Mouse (Mus musculus): ENCODE measurements around the gene Khk. TPM values are rescaled to one million over a fixed set of nuclear protein-coding genes. Genes with fewer than 3 reads are reported as not detected.

Khk gene
- polyA plus RNA-seq, 1 experiment from 2014 or later: 14.6 TPM

GRCm38 (mm10) chr5:30955751-30956150 is 34.5 kb downstream of the Khk start:
- H3K27me3 ChIP-seq: no peaks in the 10 kb centered on the region
- WGBS: 93% methylated on average over 6 of the region's 6 CpGs
- no peak overlapping the region for H3K4me3 ChIP-seq (replicated peaks)
- peaks cover 23% of the 10 kb centered on the region for H3K4me1 ChIP-seq (replicated peaks)
- H3K9me3 ChIP-seq: no peaks in the 10 kb centered on the region
- no peak for ATAC-seq (ENCODE audit: insufficient number of reproducible peaks, insufficient read depth, low FRiP score, low TSS enrichment, low read depth)
- H3K9ac ChIP-seq (replicated peaks): no peak overlapping the region
- H3K4me2 ChIP-seq: no peak overlapping the region
- no peak overlapping the region for H3K27ac ChIP-seq
- H3K36me3 ChIP-seq: peaks cover 67% of the 10 kb centered on the region

- H3K4me1 ChIP-seq (replicated peaks): peaks cover 23% of the 10 kb centered on the region
- WGBS: 91% methylated on average over 6 of the region's 6 CpGs
- H3K36me3 ChIP-seq: peaks cover 51% of the 10 kb centered on the region
- H3K27me3 ChIP-seq: no peaks in the 10 kb centered on the region
- ATAC-seq (ENCODE audit: insufficient number of reproducible peaks, insufficient read depth, low FRiP score, low TSS enrichment, low read depth): no peak
- no peak overlapping the region for H3K4me3 ChIP-seq (replicated peaks)
- H3K27ac ChIP-seq: no peak overlapping the region
- no peak overlapping the region for H3K4me2 ChIP-seq
- H3K9ac ChIP-seq (replicated peaks): no peak overlapping the region; the same call in 1 of the 2 replicates
- H3K9me3 ChIP-seq: no peaks in the 10 kb centered on the region
Observed at GRCm38 (mm10) chr5:30957891-30958290, 36.7 kb downstream of the Khk start.

DNA sequence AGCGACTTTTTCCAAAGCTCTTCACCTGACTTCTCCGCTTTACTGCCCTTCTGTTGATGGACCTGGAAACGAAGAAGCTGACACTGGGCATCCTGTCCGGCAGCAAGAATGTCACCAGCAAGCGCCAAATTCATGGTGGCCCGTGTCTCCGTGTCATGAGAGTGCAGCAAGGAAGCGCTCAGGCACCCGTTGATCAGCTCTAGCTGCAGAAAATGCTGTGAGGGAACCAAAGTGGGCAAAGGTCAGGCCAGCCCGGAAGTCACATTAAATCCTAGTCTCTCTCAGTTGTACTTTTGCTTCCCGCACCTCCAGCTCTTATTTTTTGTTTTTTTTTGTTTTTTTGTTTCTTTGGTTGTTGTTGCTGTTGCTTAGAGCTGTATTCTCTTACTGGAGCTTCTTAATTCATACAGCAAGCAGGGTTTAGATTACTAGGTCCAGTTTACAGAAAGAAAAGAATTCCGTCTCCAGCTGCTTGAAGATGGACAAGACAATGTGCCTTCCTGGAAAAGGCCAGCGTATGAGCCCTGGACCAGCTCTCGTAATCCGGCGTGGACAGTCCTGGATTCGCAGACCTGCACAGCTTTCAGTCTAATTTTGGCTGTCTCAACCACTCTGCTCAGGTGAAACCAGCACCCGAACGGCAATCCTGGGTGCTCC is 38.1 kb downstream of the Khk start:
- Histone ChIP-seq H3K9me3 (no peaks in the 10 kb centered on the region), H3K36me3 (peaks cover 37% of the 10 kb centered on the region), H3K27me3 (no peaks in the 10 kb centered on the region), H3K4me2 (peak overlapping the region; percentile 80), H3K4me1 (replicated peaks) (peaks cover 23% of the 10 kb centered on the region), H3K9ac (replicated peaks) (peak overlapping the region; percentile 83), H3K4me3 (replicated peaks) (peak overlapping the region; percentile 82), H3K27ac (peak overlapping the region; percentile 91)
- ATAC-seq (ENCODE audit: insufficient number of reproducible peaks, insufficient read depth, low FRiP score, low TSS enrichment, low read depth): no peak
- 38% methylated on average over 19 of the region's 19 CpGs for WGBS

GRCm38 (mm10) chr5:30959966-30960501 is 38.8 kb downstream of the Khk start, which contains the start of gene Preb:
Gene Preb, minus strand, starts transcription at chr5:30960361.
- ATAC-seq (ENCODE audit: insufficient number of reproducible peaks, insufficient read depth, low FRiP score, low TSS enrichment, low read depth): peak; percentile 94
- peak within 1 kb of the TSS; percentile 80 for H3K4me2 ChIP-seq
- under 1% methylated on average over 56 of the region's 56 CpGs for WGBS
- H3K27me3 ChIP-seq: no peaks in the 10 kb centered on the region
- H3K9me3 ChIP-seq: no peaks in the 10 kb centered on the region
- peak within 1 kb of the TSS; percentile 83 for H3K9ac ChIP-seq (replicated peaks)
- peaks cover 23% of the 10 kb centered on the region for H3K4me1 ChIP-seq (replicated peaks)
- peaks cover 30% of the 10 kb centered on the region for H3K36me3 ChIP-seq
- H3K4me3 ChIP-seq (replicated peaks): peak within 1 kb of the TSS; percentile 82
- H3K27ac ChIP-seq: peak within 1 kb of the TSS; percentile 91

DNA sequence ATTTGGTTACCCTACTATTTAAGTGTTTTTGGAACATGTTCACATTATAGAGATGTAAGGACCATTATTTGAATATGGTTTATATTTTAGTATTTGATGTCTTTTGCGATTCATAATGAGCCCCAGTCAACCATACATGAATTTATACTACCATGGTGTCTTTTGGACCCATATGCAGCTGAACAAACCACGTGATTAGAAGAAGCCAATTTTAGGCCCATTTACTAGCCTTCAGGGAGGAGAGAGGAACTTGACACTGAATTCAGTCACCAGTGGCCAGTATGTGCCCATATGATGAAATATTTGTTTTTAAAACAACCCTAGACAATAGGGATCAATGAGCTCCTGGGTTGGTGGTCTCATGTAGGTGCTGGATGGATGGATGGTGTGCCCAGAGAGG is 39.6 kb downstream of the Khk start:
- Histone ChIP-seq H3K27ac (no peak overlapping the region), H3K4me2 (peak overlapping the region; percentile 80), H3K4me3 (replicated peaks) (peak overlapping the region; percentile 82), H3K9me3 (no peaks in the 10 kb centered on the region), H3K4me1 (replicated peaks) (peaks cover 23% of the 10 kb centered on the region), H3K9ac (replicated peaks) (no peak overlapping the region), H3K27me3 (no peaks in the 10 kb centered on the region), H3K36me3 (peaks cover 22% of the 10 kb centered on the region)
- 85% methylated on average over 2 of the region's 2 CpGs for WGBS
- ATAC-seq (ENCODE audit: insufficient number of reproducible peaks, insufficient read depth, low FRiP score, low TSS enrichment, low read depth): no peak

DNA sequence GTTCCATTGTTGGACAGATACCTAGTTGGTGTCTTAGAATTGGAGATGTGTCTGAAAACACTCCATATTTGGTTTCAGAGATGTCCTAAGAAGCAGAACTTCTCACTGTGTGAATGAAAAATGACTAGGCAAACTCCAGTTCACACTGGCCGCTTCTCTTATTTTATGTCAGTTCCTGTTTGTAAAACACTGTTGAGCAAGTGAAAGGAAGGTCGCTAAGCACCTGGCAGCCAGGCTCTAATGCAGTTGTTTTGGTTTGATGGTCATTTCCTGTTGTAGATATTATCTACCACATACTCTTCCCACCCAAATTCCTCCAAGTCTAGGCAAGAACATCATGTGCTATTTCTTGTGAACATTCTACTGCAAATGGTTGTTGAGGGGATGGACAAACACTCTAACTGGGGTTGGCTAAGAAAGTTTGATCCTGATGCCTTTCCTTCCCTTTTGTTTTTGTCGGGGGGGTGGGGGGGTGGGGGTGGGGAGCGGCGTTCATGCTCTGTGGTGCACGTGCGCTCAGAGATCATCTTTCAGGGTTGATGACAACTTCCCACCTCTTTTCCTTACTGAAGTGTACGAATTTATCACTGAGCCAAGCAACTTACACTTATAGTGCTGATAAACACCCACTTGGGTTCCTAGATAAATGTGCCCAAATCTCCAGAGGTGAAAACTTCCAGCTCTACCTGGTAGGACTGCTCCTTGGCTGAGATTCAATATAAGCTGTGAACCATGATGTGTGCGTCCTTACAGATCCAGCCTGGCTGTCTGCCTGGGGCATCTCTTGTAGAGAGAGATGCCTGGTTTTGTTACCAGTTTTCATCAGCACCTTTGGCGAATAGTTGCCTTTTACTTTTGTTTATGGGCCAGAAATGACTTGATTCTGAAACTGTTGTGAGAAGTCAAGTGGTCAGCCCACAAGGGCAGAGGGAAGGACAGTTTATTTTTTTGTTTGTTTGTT is 40.6 kb downstream of the Khk start:
- ATAC-seq (ENCODE audit: insufficient number of reproducible peaks, insufficient read depth, low FRiP score, low TSS enrichment, low read depth): no peak
- Histone ChIP-seq H3K9ac (replicated peaks) (no peak overlapping the region), H3K27me3 (no peaks in the 10 kb centered on the region), H3K36me3 (peaks cover 18% of the 10 kb centered on the region), H3K4me2 (no peak overlapping the region), H3K9me3 (no peaks in the 10 kb centered on the region), H3K4me1 (replicated peaks) (peaks cover 23% of the 10 kb centered on the region), H3K27ac (no peak overlapping the region), H3K4me3 (replicated peaks) (no peak overlapping the region)
- 76% methylated on average over 10 of the region's 10 CpGs for WGBS

DNA sequence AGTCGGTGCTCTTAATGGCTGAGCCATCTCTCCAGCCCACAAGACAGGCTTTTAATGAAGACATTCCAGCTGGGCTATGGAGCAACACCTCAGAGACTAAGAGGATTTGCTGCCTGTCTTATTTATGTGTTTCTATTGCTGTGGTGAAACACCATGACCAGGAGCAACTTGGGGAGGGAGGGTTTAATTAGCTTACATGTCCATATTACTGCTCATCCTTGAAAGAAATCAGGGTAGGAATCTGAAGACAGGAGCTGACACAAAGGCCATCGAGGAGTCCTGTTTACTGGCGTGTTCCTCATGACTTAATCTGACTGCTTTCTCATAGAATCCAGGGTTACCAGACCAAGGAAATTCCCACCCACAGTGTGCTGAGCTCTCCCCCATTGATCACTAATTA is 42.7 kb downstream of the Khk start:
- Histone ChIP-seq H3K4me2 (no peak overlapping the region), H3K4me3 (replicated peaks) (no peak overlapping the region), H3K36me3 (no peaks in the 10 kb centered on the region; the same call in 1 of the 2 replicates), H3K27me3 (no peaks in the 10 kb centered on the region), H3K27ac (no peak overlapping the region), H3K9me3 (no peaks in the 10 kb centered on the region), H3K9ac (replicated peaks) (no peak overlapping the region), H3K4me1 (replicated peaks) (peaks cover 6% of the 10 kb centered on the region)
- 81% methylated on average over 3 of the region's 3 CpGs for WGBS
- no peak for ATAC-seq (ENCODE audit: insufficient number of reproducible peaks, insufficient read depth, low FRiP score, low TSS enrichment, low read depth)

DNA sequence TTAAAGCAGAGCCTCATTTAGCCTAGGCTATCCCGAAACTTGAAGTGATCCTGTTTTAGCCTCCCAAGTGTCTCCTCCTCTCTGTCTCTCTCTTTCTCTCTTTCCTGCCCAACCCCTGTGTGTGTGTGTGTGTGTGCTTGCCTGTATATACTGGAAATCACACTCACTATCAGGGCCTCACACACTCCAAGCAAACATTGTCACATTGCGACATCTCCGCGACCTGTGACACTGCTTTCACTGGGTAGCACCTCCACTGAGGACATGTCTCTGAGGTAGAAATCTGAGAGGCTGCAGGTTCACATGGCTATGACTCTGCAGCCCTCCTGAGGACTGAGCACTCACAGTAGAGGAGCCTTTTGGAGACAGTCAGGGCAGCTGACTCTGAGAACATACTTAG is 45.0 kb downstream of the Khk start:
- no peaks in the 10 kb centered on the region for H3K9me3 ChIP-seq
- no peak overlapping the region for H3K27ac ChIP-seq
- H3K9ac ChIP-seq (replicated peaks): no peak overlapping the region
- H3K4me1 ChIP-seq (replicated peaks): no peaks in the 10 kb centered on the region
- ATAC-seq (ENCODE audit: insufficient number of reproducible peaks, insufficient read depth, low FRiP score, low TSS enrichment, low read depth): no peak
- H3K4me2 ChIP-seq: no peak overlapping the region
- no peak overlapping the region for H3K4me3 ChIP-seq (replicated peaks)
- 84% methylated on average over 4 of the region's 4 CpGs for WGBS
- H3K36me3 ChIP-seq: no peaks in the 10 kb centered on the region
- H3K27me3 ChIP-seq: peaks cover 2% of the 10 kb centered on the region; the same call in 1 of the 2 replicates

GRCm38 (mm10) chr5:30968416-30968815 is 47.2 kb downstream of the Khk start, which contains the start of gene Tcf23:
Gene Tcf23, plus strand, starts transcription at chr5:30968662.
- no peak for ATAC-seq (ENCODE audit: insufficient number of reproducible peaks, insufficient read depth, low FRiP score, low TSS enrichment, low read depth)
- 69% methylated on average over 8 of the region's 8 CpGs for WGBS
- no peak within 1 kb of the TSS for H3K27ac ChIP-seq

GRCm38 (mm10) chr5:30969440-30969839 is 48.2 kb downstream of the Khk start:
- H3K9ac ChIP-seq (replicated peaks): no peak overlapping the region
- no peak overlapping the region for H3K4me2 ChIP-seq
- no peaks in the 10 kb centered on the region for H3K36me3 ChIP-seq
- H3K27ac ChIP-seq: no peak overlapping the region
- H3K27me3 ChIP-seq: peaks cover 2% of the 10 kb centered on the region; the same call in 1 of the 2 replicates
- ATAC-seq (ENCODE audit: insufficient number of reproducible peaks, insufficient read depth, low FRiP score, low TSS enrichment, low read depth): no peak
- H3K4me1 ChIP-seq (replicated peaks): 0 out of 2 replicates have a peak, but pooled peaks cover 3% of the 10 kb centered on the region
- no peak overlapping the region for H3K4me3 ChIP-seq (replicated peaks)
- 85% methylated on average over 2 of the region's 2 CpGs for WGBS
- no peaks in the 10 kb centered on the region for H3K9me3 ChIP-seq

More at GRCm38 (mm10) chr5:30968416-30968815, 47.2 kb downstream of the Khk start, which contains the start of gene Tcf23:
- H3K4me2 ChIP-seq: no peak within 1 kb of the TSS
- H3K9ac ChIP-seq (replicated peaks): no peak within 1 kb of the TSS
- no peaks in the 10 kb centered on the region for H3K36me3 ChIP-seq
- H3K9me3 ChIP-seq: no peaks in the 10 kb centered on the region
- no peaks in the 10 kb centered on the region for H3K4me1 ChIP-seq (replicated peaks)
- no peak within 1 kb of the TSS for H3K4me3 ChIP-seq (replicated peaks)
- H3K27me3 ChIP-seq: peaks cover 2% of the 10 kb centered on the region; the same call in 1 of the 2 replicates
